Mouse (Mus musculus) stomach, embryonic 15.5 days (tissue): Measurements from ENCODE around the gene Krt17. TPM values are rescaled to one million over a fixed set of nuclear protein-coding genes. Genes with fewer than 3 reads are reported as not detected.
"Not testable (repeated sequence)": the region's sequence is repeated elsewhere in the genome, so short reads cannot be mapped to it uniquely, and the experiment has no call there.

Experiments
- ATAC-seq: fragments of 200-750 bp; cut with Nextera tagmentation; 2 replicates; pipeline ENCODE4 v1.8.0; 2017; ENCODE audit warnings: low read depth, moderate number of reproducible peaks, moderate TSS enrichment; ENCODE audit not compliant: insufficient read depth, low FRiP score
- H3K27ac ChIP-seq: fragments of 300-500 bp; sonication (generic); 2 replicates; pipeline ENCODE4 v1.5.1; 2015; ENCODE audit warnings: mild to moderate bottlenecking, inconsistent platforms
- H3K27me3 ChIP-seq: fragments of 300-500 bp; sonication (generic); replicated peaks from 2 replicates; pipeline ENCODE4 v1.6.1; 2015; ENCODE audit warnings: inconsistent platforms
- H3K36me3 ChIP-seq: fragments of 300-500 bp; sonication (generic); 2 replicates; pipeline ENCODE4 v1.6.1; 2015; ENCODE audit warnings: inconsistent platforms
- H3K4me1 ChIP-seq: fragments of 300-500 bp; sonication (generic); 2 replicates; pipeline ENCODE4 v1.6.1; 2015; ENCODE audit warnings: inconsistent platforms
- H3K4me2 ChIP-seq: fragments of 300-500 bp; sonication (generic); 2 replicates; pipeline ENCODE4 v1.6.1; 2015; ENCODE audit warnings: mild to moderate bottlenecking, inconsistent platforms
- H3K4me3 ChIP-seq: fragments of 300-500 bp; sonication (generic); replicated peaks from 2 replicates; pipeline ENCODE4 v1.5.1; 2015; ENCODE audit warnings: inconsistent platforms
- H3K9ac ChIP-seq: fragments of 300-500 bp; sonication (generic); 2 replicates; pipeline ENCODE4 v1.6.1; 2015; ENCODE audit warnings: inconsistent platforms
- H3K9me3 ChIP-seq: fragments of 300-500 bp; sonication (generic); 2 replicates; pipeline ENCODE4 v1.6.1; 2016; ENCODE audit warnings: inconsistent platforms
- WGBS: fragments of 180-500 bp; shearing (Covaris S2); methylation state at CpG from one replicate; pipeline ENCODE4 v1.1.7; 2015; 5-methylcytosine and 5-hydroxymethylcytosine counted together
- polyA plus RNA-seq: library from polyadenylated mRNA; unstranded; fragments of >200 nt; fragmentation: Nextera tagmentation; extraction: Ambion mirVana; gene quantifications from 2 replicates; pipeline ENCODE4 v1.2.1, GENCODE M21; 2015

Gene Krt17
- polyA plus RNA-seq, 1 experiment from 2014 or later: 28.8 TPM

DNA sequence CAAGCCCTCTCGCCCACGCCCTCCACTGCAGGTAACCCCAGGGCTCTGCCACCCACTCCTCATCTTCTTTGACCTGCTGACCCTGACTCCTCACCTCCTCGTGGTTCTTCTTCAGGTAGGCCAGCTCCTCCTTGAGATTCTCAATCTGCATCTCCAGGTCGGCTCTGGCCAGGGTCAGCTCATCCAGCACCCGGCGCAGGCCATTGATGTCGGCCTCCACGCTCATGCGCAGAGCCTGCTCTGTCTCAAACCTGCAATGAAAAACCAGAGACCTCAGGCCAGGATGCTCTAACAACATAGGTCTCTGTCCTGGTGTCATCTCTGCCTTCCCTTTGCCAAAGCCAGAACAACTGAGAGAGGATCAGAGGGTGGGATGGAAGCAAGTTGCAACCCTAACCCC, 1.8 kb downstream of the Krt17 start:
- 0 out of 2 replicates have a peak, but pooled peaks cover 8% of the 10 kb centered on the region for H3K4me1 ChIP-seq
- H3K9me3 ChIP-seq: no peaks in the 10 kb centered on the region
- no peak overlapping the region for H3K27ac ChIP-seq
- no peaks in the 10 kb centered on the region for H3K27me3 ChIP-seq
- H3K36me3 ChIP-seq: no peaks in the 10 kb centered on the region
- no peak overlapping the region for H3K9ac ChIP-seq
- WGBS: 90% methylated on average over 9 of the region's 9 CpGs
- H3K4me2 ChIP-seq: no peak overlapping the region
- ATAC-seq: no peak
- H3K4me3 ChIP-seq: no peak overlapping the region

DNA sequence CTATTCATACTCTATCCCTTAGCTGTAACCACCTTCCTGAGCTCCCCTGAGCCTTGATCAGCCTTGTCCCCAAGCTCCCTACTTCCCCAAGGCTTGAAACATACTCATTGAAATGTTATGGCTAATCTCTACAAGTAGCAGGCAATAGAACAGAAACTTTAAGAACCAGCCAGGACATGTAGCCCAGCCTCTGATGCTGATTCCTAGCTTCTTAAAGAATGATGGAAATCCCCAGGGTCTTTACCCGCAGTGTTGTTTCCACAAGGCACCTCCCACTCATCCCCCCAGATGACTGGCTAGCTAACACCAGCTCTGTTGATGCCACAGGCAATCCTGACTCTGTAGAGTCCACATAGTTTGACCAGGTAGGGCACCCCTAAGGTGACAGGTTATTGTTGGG, 2.9 kb downstream of the Krt17 start:
- ATAC-seq: no peak
- H3K4me3 ChIP-seq: no peak overlapping the region
- 87% methylated on average over 1 of the region's 1 CpGs for WGBS

DNA sequence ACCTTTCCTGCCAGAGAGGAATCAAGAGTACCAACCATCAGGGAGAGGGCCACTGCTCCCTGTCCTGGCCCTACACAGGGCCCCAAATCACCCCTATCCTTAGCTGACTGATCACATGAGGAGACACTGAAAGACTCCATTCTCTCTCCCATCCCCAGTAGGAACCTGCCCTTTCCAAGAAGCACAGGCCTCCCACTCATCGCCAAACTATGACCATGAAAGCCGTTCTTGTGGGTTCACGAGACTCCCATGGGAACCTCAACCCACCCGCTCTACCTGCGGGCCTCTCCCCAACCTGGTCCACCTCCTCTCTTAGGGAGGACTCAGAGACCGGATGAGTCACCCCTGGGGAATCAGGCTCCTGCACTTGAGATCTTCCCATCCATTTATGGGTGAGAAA, 5.3 kb downstream of the Krt17 start:
- H3K4me1 ChIP-seq: no peaks in the 10 kb centered on the region
- no peak overlapping the region for H3K4me2 ChIP-seq
- H3K27ac ChIP-seq: no peak overlapping the region
- H3K27me3 ChIP-seq: no peaks in the 10 kb centered on the region
- 92% methylated on average over 6 of the region's 6 CpGs for WGBS
- no peaks in the 10 kb centered on the region for H3K9me3 ChIP-seq
- no peaks in the 10 kb centered on the region for H3K36me3 ChIP-seq
- ATAC-seq: no peak
- H3K9ac ChIP-seq: no peak overlapping the region
- H3K4me3 ChIP-seq: no peak overlapping the region

More for the DNA sequence above, 2.9 kb downstream of the Krt17 start:
- Histone ChIP-seq H3K27ac (no peak overlapping the region), H3K4me1 (0 out of 2 replicates have a peak, but pooled peaks cover 8% of the 10 kb centered on the region), H3K27me3 (no peaks in the 10 kb centered on the region), H3K9me3 (no peaks in the 10 kb centered on the region), H3K9ac (no peak overlapping the region), H3K4me2 (no peak overlapping the region), H3K36me3 (no peaks in the 10 kb centered on the region)

DNA sequence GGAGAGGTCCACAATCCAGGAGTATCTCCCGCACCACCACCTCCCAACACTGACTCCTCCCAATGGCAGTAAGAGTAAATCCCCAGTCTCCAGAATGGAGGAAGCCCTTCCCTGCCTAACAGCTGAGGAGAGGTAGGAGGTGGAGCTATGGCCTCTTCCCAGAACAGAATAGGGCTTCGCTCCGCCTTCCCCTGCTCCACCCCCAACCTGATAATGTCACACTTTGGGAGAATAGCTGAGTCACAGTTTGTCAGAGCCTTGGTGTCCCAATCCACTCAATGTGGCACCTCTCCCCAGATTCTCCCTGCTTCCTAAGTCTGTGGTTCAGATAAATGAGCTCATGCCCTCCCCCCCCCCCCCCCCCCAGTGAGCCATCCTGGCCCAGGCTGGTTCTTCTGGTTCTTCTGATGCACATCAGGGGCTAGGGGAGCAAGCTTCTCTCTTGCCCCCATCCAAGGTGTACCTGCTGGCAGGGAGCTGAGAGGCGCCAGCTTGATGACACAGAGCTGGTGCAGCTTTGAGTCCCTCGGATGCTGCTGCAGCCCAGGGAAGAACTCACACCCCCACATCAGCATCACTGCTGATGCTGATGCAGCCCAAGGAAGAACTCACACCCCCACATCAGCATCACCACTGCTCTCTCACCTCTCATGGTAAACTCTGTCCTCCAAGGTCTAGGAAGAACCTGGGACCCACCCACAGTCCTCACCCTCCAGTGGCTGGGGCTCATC, 6.3 kb downstream of the Krt17 start:
- Histone ChIP-seq H3K27me3 (no peaks in the 10 kb centered on the region), H3K9ac (no peak overlapping the region), H3K4me1 (no peaks in the 10 kb centered on the region), H3K27ac (no peak overlapping the region), H3K4me3 (no peak overlapping the region), H3K36me3 (no peaks in the 10 kb centered on the region), H3K4me2 (no peak overlapping the region), H3K9me3 (no peaks in the 10 kb centered on the region)
- 53% methylated on average over 5 of the region's 5 CpGs for WGBS
- peak; percentile 61 for ATAC-seq

DNA sequence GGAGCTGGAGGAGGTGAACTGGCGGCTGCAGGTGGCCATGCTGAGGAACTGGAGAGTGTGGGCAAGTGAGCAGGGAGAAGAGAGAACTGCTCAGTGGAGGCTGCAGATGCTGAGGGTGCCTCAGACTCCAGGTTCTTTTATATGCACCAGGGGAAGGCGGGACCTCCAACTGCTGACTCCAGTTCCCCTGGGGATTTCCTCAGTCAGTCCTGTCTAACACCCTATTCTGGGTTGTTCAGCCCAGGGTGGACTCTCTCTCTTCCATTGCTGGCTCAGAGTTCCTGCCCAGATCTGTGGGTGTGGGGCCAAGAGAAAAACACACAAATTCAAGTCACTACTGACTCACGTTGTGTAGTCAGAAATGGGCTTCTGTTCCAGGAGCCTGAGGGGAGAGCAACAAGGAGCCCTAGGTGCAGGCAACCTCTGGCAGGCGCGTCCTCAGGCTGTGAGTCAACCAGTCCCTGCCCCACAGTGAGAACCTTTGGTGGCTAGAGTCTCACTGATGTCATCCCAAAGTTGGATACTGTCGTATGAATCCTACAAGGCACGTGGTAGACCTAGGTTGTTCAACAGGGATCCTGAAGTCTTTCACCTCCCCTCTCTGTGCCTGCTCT, 11.9 kb downstream of the Krt17 start, which contains the start of gene Krt16:
TSS of gene Krt16 (minus strand) at position 51 of the 614 bp plus-strand sequence.
- H3K27me3 ChIP-seq: no peaks in the 10 kb centered on the region
- H3K4me3 ChIP-seq: no peak within 1 kb of the TSS
- H3K36me3 ChIP-seq: no peaks in the 10 kb centered on the region
- H3K4me1 ChIP-seq: no peaks in the 10 kb centered on the region
- H3K9ac ChIP-seq: no peak within 1 kb of the TSS
- no peak for ATAC-seq
- no peaks in the 10 kb centered on the region for H3K9me3 ChIP-seq
- H3K4me2 ChIP-seq: no peak within 1 kb of the TSS
- H3K27ac ChIP-seq: no peak within 1 kb of the TSS
- 78% methylated on average over 7 of the region's 7 CpGs for WGBS

DNA sequence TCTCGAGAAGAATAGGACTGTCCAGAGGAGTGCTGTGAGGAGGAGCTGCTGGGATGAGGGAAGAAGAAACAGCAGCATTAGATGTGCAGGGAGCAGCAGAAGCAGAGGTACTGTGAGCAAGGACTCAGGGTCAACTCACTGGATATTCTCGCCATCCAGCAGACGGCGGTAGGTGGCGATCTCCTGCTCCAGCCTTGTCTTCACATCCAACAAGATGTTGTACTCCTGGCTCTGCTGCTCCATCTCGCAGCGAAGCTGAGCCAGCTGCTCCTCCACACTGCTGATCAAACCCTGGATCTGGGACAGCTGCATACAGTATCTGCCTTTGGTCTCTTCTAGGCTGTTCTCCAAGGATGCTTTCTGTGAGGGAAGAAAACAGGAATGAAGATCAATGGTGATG, 14.4 kb downstream of the Krt17 start:
- not testable (repeated sequence) for H3K36me3 ChIP-seq, H3K4me2 ChIP-seq, H3K4me3 ChIP-seq, H3K4me1 ChIP-seq, H3K27me3 ChIP-seq, H3K9ac ChIP-seq, H3K9me3 ChIP-seq, ATAC-seq, H3K27ac ChIP-seq
- WGBS: 70% methylated on average over 7 of the region's 7 CpGs

DNA sequence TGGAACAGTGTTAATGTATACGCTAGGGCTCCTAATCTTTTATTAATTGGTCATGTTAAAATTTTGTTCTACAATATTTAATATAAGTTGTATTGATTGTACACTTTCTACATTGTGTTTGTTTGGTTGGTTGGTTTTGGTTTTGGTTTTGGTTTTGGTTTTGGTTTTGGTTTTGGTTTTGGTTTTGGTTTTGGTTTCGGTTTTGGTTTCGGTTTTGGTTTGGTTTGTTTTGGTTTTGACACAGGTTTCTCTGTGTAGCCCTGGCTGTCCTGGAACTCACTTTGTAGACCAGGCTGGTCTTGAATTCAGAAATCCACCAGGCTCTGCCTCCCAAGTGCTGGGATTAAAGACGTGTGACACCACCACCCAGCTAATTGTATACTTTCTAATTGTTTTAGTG, 20.6 kb downstream of the Krt17 start:
- WGBS: 86% methylated on average over 4 of the region's 4 CpGs
- not testable (repeated sequence) for ATAC-seq, H3K27me3 ChIP-seq

DNA sequence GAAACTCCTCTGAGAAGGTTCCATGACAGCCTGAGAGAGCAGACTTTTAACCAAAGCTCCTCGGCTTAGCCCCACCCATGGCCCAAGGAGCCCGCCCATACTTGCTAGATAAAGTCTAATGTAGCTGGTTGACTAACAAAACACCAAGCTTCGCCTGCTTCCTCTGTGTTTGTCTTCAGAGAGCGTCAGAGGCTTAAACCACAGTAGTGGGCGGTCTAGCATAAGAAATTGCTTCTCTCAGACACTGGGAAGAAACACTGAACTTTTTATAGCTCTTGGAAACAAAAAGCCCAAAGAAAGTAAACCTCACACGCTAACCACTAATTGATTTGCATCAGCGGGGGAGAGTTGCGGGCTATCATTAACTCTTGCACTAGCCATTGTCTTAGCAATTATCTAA, 39.1 kb downstream of the Krt17 start:
- ATAC-seq: no peak
- 63% methylated on average over 8 of the region's 8 CpGs for WGBS
- Histone ChIP-seq H3K9me3 (no peaks in the 10 kb centered on the region; the same call in 1 of the 2 replicates), H3K4me3 (no peak overlapping the region), H3K27me3 (no peaks in the 10 kb centered on the region), H3K36me3 (no peaks in the 10 kb centered on the region), H3K9ac (no peak overlapping the region), H3K4me2 (no peak overlapping the region), H3K4me1 (no peaks in the 10 kb centered on the region), H3K27ac (no peak overlapping the region)

More for the DNA sequence above, 20.6 kb downstream of the Krt17 start:
- H3K4me2 ChIP-seq, H3K4me1 ChIP-seq, H3K27ac ChIP-seq, H3K4me3 ChIP-seq, H3K9ac ChIP-seq, H3K36me3 ChIP-seq, H3K9me3 ChIP-seq: not testable (repeated sequence)

DNA sequence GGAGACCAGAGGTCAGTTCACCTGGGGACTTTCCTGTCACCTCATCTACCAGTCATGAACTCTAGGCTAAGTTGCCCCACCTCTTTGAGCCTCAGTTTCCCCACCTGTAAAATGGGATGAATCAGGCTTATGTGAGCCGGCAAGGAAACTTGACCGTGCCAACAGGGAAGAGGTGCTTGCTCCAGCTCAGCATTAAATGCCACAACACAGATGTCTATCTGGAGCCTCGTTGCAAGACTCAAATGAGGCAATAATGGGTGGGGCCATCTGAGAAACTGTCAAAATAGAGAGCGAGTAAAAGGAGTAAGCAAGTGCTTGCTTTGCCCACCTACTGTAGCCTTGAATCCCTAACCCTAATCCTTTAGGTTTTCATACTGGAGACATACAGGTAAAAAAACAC, 41.5 kb downstream of the Krt17 start:
- no peaks in the 10 kb centered on the region for H3K4me1 ChIP-seq
- H3K4me2 ChIP-seq: no peak overlapping the region
- ATAC-seq: no peak
- no peaks in the 10 kb centered on the region for H3K36me3 ChIP-seq
- H3K4me3 ChIP-seq: no peak overlapping the region
- no peak overlapping the region for H3K27ac ChIP-seq
- no peaks in the 10 kb centered on the region for H3K9me3 ChIP-seq
- no peak overlapping the region for H3K9ac ChIP-seq
- WGBS: 76% methylated on average over 4 of the region's 4 CpGs
- H3K27me3 ChIP-seq: no peaks in the 10 kb centered on the region

DNA sequence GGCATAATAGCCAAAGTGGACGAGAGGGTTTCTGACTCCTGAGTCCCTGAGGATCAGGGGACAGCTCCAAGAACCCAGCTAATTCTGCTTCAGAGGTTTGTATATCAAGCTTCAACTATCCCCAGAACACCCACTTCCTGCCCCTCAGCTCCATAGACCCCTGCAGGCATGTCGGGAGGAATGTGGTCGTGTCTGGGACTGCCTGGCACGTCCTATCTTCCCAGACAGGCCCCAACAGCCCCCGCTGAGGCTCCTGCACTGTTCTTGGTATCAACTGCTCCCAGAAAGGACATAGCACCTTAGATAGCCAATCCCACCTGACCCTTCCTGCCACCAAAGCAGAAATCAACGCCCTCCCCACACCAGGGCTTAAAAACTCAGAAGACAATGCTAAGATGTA, 52.3 kb downstream of the Krt17 start:
- no peaks in the 10 kb centered on the region for H3K4me1 ChIP-seq
- no peak overlapping the region for H3K4me2 ChIP-seq
- no peaks in the 10 kb centered on the region for H3K27me3 ChIP-seq
- H3K27ac ChIP-seq: no peak overlapping the region
- no peaks in the 10 kb centered on the region for H3K9me3 ChIP-seq
- H3K9ac ChIP-seq: no peak overlapping the region
- no peak overlapping the region for H3K4me3 ChIP-seq
- WGBS: 52% methylated on average over 6 of the region's 6 CpGs
- no peaks in the 10 kb centered on the region for H3K36me3 ChIP-seq
- ATAC-seq: no peak

DNA sequence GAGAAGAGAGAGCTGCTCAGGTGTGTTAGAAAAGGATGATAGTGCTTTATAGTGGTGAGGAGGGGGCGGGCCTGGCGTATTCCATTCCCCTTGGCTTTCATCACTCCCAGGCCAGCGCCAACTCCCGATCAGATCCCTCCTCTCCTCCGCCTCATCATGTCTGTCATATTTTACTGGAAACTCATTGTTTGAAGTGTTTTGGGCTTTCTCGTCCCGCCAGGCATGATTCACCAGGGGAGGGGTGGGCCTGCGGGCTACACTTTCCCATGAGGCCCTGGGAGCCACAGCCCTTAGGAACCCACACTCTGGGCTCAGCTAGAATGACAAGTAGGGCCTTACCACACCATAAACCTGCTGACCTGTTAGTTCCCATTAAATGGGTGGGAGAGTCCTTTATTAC, 53.3 kb downstream of the Krt17 start, which contains the start of gene Krt14:
TSS of gene Krt14 (minus strand) at position 51 of the 400 bp plus-strand sequence.
- Histone ChIP-seq H3K27me3 (no peaks in the 10 kb centered on the region), H3K4me3 (no peak within 1 kb of the TSS)

More for the DNA sequence above, 53.3 kb downstream of the Krt17 start, which contains the start of gene Krt14:
- no peak within 1 kb of the TSS for H3K9ac ChIP-seq
- H3K9me3 ChIP-seq: no peaks in the 10 kb centered on the region
- no peaks in the 10 kb centered on the region for H3K4me1 ChIP-seq
- H3K27ac ChIP-seq: peak within 1 kb of the TSS; percentile 5; the same call in 1 of the 2 replicates
- H3K36me3 ChIP-seq: no peaks in the 10 kb centered on the region
- H3K4me2 ChIP-seq: no peak within 1 kb of the TSS
- WGBS: 75% methylated on average over 8 of the region's 8 CpGs
- ATAC-seq: no peak
